Mouse (Mus musculus) kidney, adult 2 months (tissue): ENCODE results near the gene Eva1c.

Experiments used
- CTCF ChIP-seq: fragments of 200-500 bp; conservative IDR thresholded peaks from 2 replicates; pipeline ENCODE4 v1.5.1; 2011; ENCODE audit warnings: low read depth, mild to moderate bottlenecking, control low read depth, low read length, moderate library complexity, mixed read lengths; ENCODE audit not compliant: insufficient read depth, insufficient read length
- POLR2A ChIP-seq: fragments of 200-500 bp; IDR thresholded peaks from one replicate; pipeline ENCODE4 v1.6.1; 2011; ENCODE audit warnings: low read depth, low read length, control low read depth

DNA sequence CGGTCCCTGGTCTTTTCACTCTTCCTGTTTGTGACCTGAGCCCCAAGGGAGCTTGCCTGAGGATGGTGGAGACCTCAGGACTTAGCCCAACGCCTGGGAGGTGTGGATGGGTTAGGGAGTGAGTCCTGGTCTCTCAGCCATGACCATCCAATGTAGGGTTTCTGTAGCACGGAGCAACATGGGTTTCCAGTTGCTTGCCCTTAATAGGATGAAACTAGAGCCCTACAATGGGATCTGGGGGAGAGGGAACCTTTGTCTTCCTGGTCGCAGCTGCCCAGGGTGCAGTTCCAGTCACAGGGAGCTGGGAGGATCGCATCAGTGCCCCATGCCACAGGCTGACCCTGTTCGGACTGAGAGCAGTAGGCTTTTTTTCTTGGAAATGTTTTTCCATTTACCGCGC, 90.6 kb downstream of the Eva1c start:
- no peak for TF ChIP-seq CTCF
- no peak for TF ChIP-seq POLR2A
